Mouse (Mus musculus) heart, adult 2 months (tissue): Measurements from ENCODE around the gene Slc25a12. TPM values are rescaled to one million over a fixed set of nuclear protein-coding genes. Genes with fewer than 3 reads are reported as not detected.

Experiments used
- DNase-seq, 2 experiments: peaks; one replicate each; pipeline ENCODE4 v3.0.0; 2021
- H3K27ac ChIP-seq: fragments of 200-600 bp; 2 replicates; pipeline ENCODE4 v1.8.1; 2022
- H3K27me3 ChIP-seq: fragments of 200-500 bp; 2 replicates; pipeline ENCODE4 v1.6.1; 2012; ENCODE audit warnings: mild to moderate bottlenecking, low read length, inconsistent platforms, mixed read lengths; ENCODE audit not compliant: control insufficient read depth, insufficient read depth
- H3K36me3 ChIP-seq: fragments of 200-500 bp; 2 replicates; pipeline ENCODE4 v1.6.1; 2012; ENCODE audit warnings: low read length, inconsistent platforms; ENCODE audit not compliant: control insufficient read depth, insufficient read depth
- H3K4me1 ChIP-seq: fragments of 200-500 bp; 2 replicates; pipeline ENCODE4 v1.6.1; 2011; ENCODE audit warnings: low read length; ENCODE audit not compliant: control insufficient read depth, insufficient read depth
- H3K4me3 ChIP-seq: fragments of 200-600 bp; 2 replicates; pipeline ENCODE4 v1.8.1; 2022
- H3K79me2 ChIP-seq: fragments of 200-500 bp; replicated peaks from 2 replicates; pipeline ENCODE4 v1.6.1; 2012; ENCODE audit warnings: mild to moderate bottlenecking, inconsistent platforms, low read length, moderate library complexity, mixed read lengths; ENCODE audit not compliant: control insufficient read depth, insufficient read depth
- H3K9ac ChIP-seq: fragments of 200-500 bp; 2 replicates; pipeline ENCODE4 v1.6.1; 2012; ENCODE audit warnings: low read depth, mild to moderate bottlenecking, control low read depth, inconsistent platforms, low read length, mixed read lengths
- CTCF ChIP-seq: fragments of 200-600 bp; IDR thresholded peaks from 2 replicates; pipeline ENCODE4 v1.8.1; 2022; ENCODE audit warnings: antibody characterized with exemption, mild to moderate bottlenecking, moderate library complexity
- EP300 ChIP-seq: fragments of 200-500 bp; IDR thresholded peaks from 2 replicates; pipeline ENCODE4 v1.6.1; 2011; ENCODE audit warnings: low read depth, low read length, control low read depth; ENCODE audit not compliant: insufficient read depth
- POLR2A ChIP-seq: fragments of 200-500 bp; IDR thresholded peaks from 2 replicates; pipeline ENCODE4 v1.6.1; 2011; ENCODE audit warnings: mild to moderate bottlenecking, low read depth, low read length, control low read depth; ENCODE audit not compliant: insufficient read depth
- WGBS: fragments of 180-500 bp; shearing (Covaris S2); methylation state at CpG from one replicate; pipeline ENCODE4 v1.1.7; 2018; 5-methylcytosine and 5-hydroxymethylcytosine counted together
- intact Hi-C: fragments of 180-260 bp; cut with DNase I; formaldehyde crosslinking; loops from one replicate; pipeline ENCODE4 v1.15.1; 2025
- long read RNA-seq: library from polyadenylated mRNA; stranded (forward); transcript quantifications from one replicate; pipeline ENCODE4 v2.0.0, GENCODE M21; 2021
- polyA plus RNA-seq: library from polyadenylated mRNA; depleted of rRNA; stranded (reverse); fragments of >200 nt; gene quantifications from 2 replicates; pipeline ENCODE4 v1.2.3, GENCODE M21; 2012; rRNA removed
- total RNA-seq, 2 experiments: library from RNA; stranded (reverse); gene quantifications; 2 replicates each; pipeline ENCODE4 v1.2.3; 2021

The Slc25a12 gene
- total RNA-seq, result 100 to 1,000 TPM; 228 to 252 TPM
- polyA plus RNA-seq, result 154 and 212 TPM in 2 replicates
- long read RNA-seq, full-length matches to known transcripts, result 167 of 212 reads
- long read RNA-seq, partial matches to known transcripts, result 29 of 212 reads
- long read RNA-seq, other reads (novel, unspliced or antisense), result 16 of 212 reads

DNA sequence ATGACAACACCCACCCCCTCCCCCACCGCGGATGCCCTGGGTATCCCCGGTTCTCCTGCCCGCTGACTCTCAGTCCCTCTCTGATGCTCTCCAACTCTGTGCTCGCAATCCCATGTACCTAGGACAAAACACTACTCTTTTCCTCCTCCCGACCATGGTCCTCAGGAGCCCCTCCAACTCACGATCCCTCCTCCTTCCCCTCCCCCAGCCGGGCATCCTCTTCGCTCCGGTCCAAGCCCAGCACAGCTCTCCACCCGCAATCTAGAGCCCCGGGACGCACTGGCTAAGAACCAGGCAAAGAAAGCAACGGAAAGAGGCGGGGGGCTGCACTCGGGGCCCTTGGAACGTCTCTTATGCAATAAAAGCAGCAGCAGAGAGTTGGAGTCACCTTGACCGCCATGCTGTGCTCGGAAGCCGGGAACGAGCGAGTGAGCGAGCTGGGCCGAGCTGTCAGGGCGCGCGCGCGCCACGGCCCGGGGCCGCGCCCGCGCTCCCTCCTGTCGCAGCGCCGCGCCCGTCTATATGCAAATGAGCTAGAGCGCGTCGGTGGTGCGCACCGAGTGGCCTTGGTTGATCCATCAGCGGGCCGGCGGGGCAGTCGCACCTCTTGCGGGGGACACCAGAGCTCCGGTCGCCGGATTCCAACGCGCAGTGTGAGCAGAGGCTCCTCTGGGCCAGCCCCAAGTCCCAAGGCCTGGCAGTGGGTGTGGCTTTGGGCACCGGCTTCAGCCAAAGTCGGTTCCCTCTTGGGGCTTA is at the start of gene Slc25a12:
Slc25a12 (minus strand) TSS at position 625 of the 756 bp plus-strand sequence.
- Histone ChIP-seq H3K27me3 (no peaks in the 10 kb centered on the region), H3K4me1 (peaks cover 2% of the 10 kb centered on the region), H3K36me3 (peaks cover 14% of the 10 kb centered on the region), H3K9ac (peak within 1 kb of the TSS; percentile 84), H3K79me2 (no peaks in the 10 kb centered on the region), H3K27ac (peak within 1 kb of the TSS; percentile 94), H3K4me3 (peak within 1 kb of the TSS; percentile 66)
- WGBS, result under 1% methylated on average over 57 of the region's 57 CpGs
- DNase-seq, result peak; percentile 88 to 90
- no peak; the same call in 1 of the 2 replicates for TF ChIP-seq CTCF
- 0 out of 2 replicates have a peak, but pooled peaks have one; percentile 16 for TF ChIP-seq EP300
- TF ChIP-seq POLR2A, result peak; percentile 83
- intact Hi-C loops, result loop anchor here (1.0 to 2.0 kb wide), 3 partner anchors 22 to 86 kb away; partner anchors contain the start of gene Metap1d

DNA sequence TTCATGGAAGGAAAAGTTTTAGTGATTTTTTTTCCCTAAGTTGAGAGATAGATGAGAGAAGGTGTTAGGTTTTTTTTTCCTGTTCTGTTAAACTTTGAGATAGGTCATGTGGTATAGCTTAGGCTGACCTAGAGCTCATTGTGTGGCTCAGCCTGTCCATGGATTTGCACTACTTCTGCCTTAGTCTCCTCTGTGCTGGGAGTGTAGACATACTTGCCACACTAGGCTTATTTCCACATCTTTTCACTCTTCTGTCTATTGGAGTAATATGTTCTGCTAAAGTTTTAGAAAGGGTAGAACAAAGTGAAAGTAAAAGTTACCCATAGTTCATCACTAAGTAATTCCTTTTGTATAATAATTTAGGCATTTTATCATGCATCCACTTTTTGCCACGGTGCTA is 38.1 kb upstream of the Slc25a12 start:
- no peak for DNase-seq
- Histone ChIP-seq H3K79me2 (no peaks in the 10 kb centered on the region), H3K36me3 (no peaks in the 10 kb centered on the region), H3K9ac (no peak overlapping the region), H3K4me1 (no peaks in the 10 kb centered on the region), H3K27me3 (no peaks in the 10 kb centered on the region), H3K4me3 (no peak overlapping the region), H3K27ac (no peak overlapping the region)
- intact Hi-C loops, result no loop called here
- WGBS, result 88% methylated on average over 1 of the region's 1 CpGs
- TF ChIP-seq POLR2A, result no peak
- TF ChIP-seq EP300, result no peak
- no peak for TF ChIP-seq CTCF

DNA sequence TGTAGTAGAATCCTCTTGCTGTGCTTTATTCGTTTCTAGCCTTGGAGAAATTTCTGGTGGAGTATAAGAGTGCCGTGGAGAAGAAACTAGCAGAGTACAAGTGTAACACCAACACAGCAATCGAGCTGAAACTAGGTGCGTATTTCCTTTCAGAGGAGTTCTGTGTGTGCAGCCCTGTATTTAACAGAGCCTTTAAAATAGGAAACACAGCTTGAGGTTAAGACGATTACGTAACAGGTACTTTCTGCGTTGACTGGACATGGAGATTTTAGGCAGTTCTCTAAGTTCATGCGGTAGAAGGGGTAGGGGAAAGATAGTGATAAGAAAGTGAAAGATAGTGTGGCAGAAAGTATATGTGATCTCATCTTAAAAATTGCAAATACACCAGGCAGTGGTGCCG is 22.3 kb upstream of the Slc25a12 start:
- Histone ChIP-seq H3K27me3 (no peaks in the 10 kb centered on the region), H3K27ac (no peak overlapping the region; the same call in 1 of the 2 replicates), H3K4me3 (peak overlapping the region; percentile 87), H3K36me3 (no peaks in the 10 kb centered on the region; the same call in 1 of the 2 replicates), H3K9ac (peak overlapping the region; percentile 72; the same call in 1 of the 2 replicates), H3K79me2 (no peaks in the 10 kb centered on the region; the same call in 1 of the 2 replicates), H3K4me1 (no peaks in the 10 kb centered on the region; the same call in 1 of the 2 replicates)
- intact Hi-C loops, result loop anchor here (1.0 to 10.0 kb wide), 3 partner anchors 23 to 565 kb away; partner anchors contain the start of genes Slc25a12 and Tlk1
- no peak for DNase-seq
- TF ChIP-seq EP300 (no peak), CTCF (no peak), POLR2A (no peak)
- 40% methylated on average over 9 of the region's 9 CpGs for WGBS

DNA sequence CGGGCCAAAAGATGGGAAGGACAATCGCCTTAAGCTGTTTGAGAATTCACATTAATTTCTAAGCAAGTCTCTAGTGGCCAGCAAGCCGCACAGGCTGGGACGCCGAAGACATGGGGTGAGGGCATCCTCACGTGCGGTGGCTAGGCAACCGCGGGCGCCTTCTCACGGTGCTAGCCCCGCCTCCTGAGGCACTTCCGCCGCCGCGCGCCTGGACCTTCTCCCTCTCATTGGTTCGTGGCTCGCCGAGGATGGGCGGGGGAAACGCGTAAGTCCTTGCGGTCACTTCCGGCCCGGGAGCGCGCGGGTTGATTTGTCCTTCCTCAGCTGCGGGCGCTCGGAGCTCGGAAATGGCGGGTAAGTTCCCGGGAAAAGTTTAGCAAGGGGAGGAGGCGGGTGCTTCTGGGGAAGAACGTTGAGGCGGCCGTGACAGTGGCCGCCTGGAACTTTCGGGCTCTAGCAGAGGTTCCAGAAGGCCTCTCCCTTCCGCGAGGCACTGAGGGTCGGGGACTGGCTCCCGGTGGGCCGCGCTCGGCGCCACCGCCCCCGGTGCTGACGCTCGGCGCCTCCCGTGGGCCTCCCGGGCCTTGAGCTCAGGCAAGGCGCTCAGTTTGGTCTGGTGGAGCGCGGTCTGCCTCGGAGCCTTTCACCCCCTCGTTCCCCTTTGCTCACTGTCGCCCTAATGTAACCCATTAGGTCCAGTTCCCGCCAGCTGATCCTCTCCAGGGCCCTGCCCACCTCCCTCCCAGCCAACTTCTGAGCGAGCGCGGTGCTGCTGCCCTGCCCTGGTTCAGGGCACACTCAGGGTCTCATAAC is 21.6 kb upstream of the Slc25a12 start, which contains the start of gene Hat1:
Hat1 (plus strand) TSS at position 8 of the 813 bp plus-strand sequence.
- Histone ChIP-seq H3K36me3 (no peaks in the 10 kb centered on the region; the same call in 1 of the 2 replicates), H3K4me3 (peak within 1 kb of the TSS; percentile 87), H3K79me2 (no peaks in the 10 kb centered on the region; the same call in 1 of the 2 replicates), H3K27me3 (no peaks in the 10 kb centered on the region), H3K9ac (peak within 1 kb of the TSS; percentile 72), H3K4me1 (no peaks in the 10 kb centered on the region; the same call in 1 of the 2 replicates), H3K27ac (peak within 1 kb of the TSS; percentile 70)
- under 1% methylated on average over 66 of the region's 66 CpGs for WGBS
- intact Hi-C loops, result loop anchor here (1.0 to 10.0 kb wide), 3 partner anchors 22 to 564 kb away; partner anchors contain the start of genes Slc25a12 and Tlk1
- peak; percentile 95 to 96 for DNase-seq
- TF ChIP-seq POLR2A, result peak; percentile 58; the same call in 1 of the 2 replicates
- no peak for TF ChIP-seq CTCF
- 0 out of 2 replicates have a peak, but pooled peaks have one; percentile 39 for TF ChIP-seq EP300

DNA sequence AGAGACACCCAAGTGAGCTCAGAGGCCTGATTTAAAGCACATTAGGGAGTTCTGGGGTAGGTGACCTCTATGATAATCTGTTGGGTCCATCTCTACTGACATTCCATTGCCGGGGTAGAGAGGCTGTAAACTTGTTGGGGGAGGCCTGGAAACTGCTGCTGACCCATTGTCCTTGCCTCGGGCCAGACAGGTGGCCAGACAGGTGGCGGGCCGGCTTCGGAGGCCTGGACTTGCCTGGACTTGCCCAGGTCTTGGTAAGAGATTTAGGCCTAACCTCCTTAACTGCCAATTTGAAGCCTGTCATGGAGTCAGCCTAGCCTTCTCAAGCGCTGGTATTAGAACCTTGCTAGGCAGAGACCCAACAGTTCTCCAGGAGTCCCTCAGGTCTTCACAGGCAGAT is 20.2 kb upstream of the Slc25a12 start:
- H3K79me2 ChIP-seq, result no peaks in the 10 kb centered on the region
- H3K4me3 ChIP-seq, result no peak overlapping the region
- H3K4me1 ChIP-seq, result no peaks in the 10 kb centered on the region; the same call in 1 of the 2 replicates
- no peak for DNase-seq
- TF ChIP-seq POLR2A (no peak), CTCF (no peak), EP300 (no peak)
- H3K36me3 ChIP-seq, result no peaks in the 10 kb centered on the region; the same call in 1 of the 2 replicates
- intact Hi-C loops, result loop anchor here (5.0 to 10.0 kb wide), 2 partner anchors 60 to 563 kb away; partner anchors contain the start of gene Tlk1
- no peak overlapping the region for H3K9ac ChIP-seq
- no peak overlapping the region for H3K27ac ChIP-seq
- H3K27me3 ChIP-seq, result no peaks in the 10 kb centered on the region
- 93% methylated on average over 6 of the region's 6 CpGs for WGBS
